Mouse (Mus musculus) c-Kit-positive CD71-positive TER-119-positive erythroid progenitor cells, embryonic 14.5 days (primary cell): Measurements from ENCODE around the gene Zfp618.

ENCODE experiments used
- DNase-seq: peaks from one replicate; pipeline ENCODE4 v3.0.0-alpha.2; 2013; ENCODE audit warnings: low spot score

Zfp618 gene

DNA sequence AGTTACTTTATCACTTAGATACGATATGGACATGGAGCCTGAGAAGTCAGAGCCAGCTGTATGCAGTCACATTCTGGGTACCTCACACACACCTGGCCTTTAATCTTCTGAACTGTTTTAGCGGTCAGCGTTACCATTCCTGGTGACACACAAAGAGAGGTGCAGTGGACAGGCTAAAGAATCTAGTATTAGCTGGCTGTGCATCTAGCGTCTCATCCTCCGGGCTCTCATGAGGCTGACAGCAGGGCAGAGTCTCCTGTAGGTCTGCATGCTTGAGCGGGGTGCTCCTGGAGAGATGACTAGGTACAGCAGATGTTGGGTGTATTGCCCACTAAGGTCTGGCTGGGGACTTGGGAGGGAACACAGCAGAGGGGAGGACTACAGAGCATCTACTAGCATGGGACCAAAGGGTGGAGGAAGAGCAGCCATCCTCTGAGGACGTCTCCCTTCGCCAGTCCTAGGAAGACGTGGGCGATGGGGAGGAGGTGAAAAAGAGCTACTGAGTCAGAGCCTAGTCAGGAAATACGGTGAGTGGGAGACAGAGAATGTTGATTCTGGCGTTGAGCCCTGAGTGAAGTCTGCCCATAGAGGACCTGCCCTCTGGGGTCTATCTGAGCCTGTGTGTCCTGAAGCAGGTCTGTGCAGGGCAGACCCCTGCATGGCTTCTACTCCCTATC lies 103.3 kb downstream of the Zfp618 start:
- no peak for DNase-seq

DNA sequence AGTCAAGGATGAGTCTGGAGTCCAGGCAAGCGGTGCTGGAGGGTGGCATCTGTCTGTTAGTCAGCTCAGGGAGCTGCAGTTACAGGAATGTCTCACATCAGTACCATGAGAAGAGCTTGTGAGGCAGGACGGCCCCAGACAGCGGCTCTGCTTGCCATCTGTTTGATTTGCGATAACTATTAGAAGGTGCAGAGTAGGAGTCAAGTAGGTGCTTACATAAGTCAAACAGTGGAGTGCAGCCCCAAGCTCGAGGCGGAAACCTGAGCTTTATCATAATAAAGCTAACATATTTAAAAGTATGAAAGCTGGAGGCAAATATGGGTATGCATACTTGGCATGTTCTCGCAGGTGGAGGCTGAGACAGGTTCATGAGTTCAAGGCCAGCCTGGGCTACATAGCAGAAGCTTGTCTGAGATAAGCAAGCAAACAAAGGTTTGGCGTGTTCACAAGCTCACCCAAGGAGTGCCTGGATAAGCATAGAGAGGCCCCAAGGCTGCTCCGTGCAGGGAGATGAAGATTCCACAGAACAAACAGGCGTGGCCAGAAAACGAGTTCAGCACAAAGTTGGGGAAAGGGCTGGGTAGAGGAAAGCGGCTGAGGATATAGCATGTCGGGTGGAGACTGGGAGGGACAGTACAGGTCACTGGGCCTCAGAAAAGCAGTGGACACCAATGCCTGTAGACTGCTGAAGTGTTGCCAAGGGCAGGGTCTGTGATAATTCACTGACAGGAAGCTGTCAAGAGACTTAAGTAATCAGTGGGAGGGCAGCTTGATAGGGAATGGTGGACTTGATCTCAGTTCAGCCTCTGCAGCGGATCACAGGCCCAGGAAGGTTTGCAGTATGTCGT lies 106.3 kb downstream of the Zfp618 start:
- no peak for DNase-seq

DNA sequence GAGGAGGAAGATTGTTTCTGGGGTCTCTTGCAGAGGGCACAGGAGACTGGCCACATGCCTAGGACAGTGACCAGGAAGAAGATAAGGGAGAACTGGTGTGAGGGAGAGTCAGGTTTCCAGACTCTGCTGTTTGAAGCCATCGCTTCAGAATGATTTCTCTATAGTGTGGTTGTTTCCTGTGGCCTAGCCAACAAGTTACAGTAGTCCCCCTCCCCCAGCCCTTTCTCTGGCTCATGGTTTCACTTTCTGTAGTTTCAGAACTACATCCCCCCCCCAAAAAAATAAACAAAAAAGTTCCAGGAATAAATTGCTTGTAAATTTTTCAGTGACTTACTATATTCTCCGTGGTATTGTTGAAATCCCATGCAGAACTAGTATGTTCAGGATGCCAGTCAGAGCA lies 107.8 kb downstream of the Zfp618 start:
- DNase-seq = no peak

DNA sequence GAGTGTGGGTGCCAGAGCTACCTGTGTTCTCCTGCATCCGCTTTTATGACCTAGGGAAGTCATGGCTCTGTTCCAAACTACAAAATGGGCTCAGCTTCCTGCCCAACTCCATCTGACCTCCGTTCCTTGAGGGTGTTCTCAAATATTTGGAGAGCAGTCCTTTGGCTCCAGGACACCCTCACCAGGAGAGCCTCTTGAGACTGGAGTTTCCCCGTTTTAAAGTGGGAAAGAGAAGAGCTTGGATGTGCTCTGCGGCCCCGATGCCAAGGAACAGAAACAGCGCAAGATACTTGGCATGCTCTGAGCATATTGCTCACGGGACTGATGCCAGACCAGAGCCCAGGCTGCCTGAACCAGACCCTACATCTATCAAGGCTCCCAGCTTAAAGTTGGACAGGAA lies 113.8 kb downstream of the Zfp618 start:
- DNase-seq = no peak

DNA sequence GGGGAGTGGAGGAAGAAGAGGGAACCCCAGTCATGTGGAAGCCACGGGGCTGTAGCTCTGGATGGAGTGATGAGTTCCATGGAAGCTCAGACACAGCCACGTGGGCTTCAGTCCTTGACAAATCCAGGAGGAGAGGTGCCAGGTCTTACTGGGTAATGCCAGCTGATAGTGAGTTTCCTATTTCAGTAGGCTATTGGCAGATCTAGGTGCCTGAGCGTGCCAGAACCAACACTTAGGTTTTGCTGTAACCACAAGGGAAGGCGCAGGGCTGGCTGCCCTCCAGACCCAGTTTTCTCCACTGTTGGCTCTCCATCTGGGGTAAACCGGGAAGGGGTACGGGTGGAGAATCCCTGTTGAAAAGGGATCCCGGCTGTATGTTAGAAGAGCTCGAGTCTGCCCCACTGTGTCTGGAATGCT lies 119.1 kb downstream of the Zfp618 start:
- DNase-seq = no peak

DNA sequence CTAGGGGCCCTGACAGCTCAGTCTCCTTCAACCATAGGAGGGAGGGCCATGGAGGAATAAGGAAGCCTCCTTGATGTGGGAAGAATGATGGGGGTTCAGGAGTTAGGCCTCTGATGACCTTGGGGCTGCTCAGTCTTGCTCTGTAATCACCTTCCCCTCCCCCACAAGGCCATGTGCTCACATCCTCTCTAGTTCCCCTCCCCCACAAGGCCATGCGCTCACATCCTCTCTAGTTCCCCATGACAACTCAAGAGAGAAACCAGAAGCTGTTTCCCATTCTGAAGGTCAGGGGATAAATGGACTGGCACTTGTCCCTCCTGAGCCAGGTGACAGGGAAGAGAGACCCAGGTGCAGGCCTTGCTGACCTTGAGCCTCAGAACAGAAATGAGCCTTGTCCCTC lies 124.1 kb downstream of the Zfp618 start:
- DNase-seq = no peak

DNA sequence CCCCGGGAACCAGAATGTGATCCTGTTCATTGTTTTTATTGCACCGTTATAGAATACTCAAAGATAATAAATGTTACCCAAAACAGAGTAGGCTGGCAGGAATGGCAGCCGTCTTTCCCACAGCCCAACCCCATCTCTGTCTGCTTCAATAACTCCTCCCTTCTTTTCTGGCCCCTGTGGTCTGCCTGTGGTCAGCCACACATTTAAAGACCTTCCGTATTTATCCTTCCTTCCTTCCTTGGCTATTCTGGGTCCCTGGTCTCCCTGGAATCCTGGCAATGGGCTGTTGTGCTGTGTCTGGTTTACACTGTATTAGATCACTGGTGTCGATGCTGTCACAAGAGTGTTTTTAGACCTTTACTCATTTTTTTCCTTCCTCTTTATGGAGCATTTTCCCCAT lies 125.8 kb downstream of the Zfp618 start:
- no peak for DNase-seq

DNA sequence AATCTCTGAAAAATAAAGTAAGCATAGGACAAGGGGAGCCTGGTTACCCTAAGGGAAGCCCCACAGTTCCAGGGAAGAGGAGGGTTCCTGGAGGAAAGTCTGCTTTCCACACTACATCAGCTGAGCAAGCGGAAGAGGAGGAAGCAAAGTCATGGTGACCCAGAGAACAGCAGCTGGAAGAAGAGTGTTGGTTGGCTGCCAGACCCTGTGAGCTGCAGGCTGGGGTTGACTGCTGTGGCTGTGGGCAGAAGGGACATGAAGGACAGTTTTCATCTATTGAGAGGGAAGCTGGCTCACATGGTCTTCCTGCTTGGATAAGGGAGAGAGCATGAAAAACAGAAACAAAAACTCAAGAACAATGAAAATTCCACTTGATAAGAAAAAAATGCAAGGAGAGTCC lies 132.2 kb downstream of the Zfp618 start:
- DNase-seq = no peak

DNA sequence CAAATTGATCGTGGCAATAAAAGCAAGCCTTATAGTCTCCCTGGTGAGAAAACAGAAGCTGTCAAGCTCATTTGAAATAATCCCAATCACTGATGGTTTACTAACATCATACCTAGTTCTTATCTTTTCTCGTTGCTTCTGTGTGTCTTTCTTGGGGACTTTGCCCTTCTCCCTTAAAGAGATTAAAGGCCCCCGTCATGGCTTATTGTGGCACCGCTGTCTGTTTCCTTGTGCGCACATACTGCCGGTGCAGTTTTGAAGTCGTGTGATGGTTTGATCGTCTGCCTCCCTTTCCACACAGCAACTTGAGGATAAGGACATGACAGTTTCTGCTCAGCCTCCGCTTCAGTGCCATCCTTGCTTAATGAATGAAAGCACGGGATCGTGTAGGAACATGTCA lies 135.1 kb downstream of the Zfp618 start:
- no peak for DNase-seq

DNA sequence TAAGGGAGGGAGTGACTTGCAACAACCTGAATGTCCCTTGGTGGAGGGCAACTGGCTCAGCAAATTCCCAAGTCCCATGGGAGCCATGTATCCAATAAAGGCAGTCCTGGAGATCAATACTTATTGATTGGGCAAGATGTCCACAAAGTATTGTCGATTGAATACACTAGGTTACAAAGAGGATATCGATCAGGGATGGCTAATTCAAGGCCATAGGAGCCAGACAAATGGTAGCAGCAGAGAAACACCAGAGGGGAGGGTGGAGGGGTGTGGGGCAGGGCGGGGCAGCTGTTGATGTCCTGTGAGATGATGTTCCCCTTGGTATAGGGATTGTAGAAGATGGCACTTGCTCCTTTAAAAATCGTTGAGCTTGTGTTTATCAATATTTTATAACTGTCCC lies 136.7 kb downstream of the Zfp618 start:
- no peak for DNase-seq

DNA sequence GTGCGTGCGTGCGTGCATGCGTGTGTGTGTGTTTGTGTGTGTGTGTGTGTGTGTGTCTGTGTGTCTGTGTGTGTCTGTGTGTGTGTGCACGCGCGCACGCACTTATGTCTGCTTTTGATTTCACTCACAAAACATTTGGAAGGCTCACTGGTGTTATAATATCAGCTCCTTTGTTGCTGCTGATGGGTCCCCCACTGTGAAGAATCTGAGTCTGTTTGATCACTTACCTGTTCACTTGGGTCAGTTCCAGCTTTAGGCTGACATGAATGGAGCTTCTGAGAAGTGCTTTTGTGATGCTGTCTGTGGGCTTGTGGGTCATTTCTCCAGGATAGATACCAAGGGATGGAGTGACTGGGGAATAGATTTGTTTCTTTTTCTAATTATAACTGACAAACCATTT lies 140.3 kb downstream of the Zfp618 start:
- no peak for DNase-seq

DNA sequence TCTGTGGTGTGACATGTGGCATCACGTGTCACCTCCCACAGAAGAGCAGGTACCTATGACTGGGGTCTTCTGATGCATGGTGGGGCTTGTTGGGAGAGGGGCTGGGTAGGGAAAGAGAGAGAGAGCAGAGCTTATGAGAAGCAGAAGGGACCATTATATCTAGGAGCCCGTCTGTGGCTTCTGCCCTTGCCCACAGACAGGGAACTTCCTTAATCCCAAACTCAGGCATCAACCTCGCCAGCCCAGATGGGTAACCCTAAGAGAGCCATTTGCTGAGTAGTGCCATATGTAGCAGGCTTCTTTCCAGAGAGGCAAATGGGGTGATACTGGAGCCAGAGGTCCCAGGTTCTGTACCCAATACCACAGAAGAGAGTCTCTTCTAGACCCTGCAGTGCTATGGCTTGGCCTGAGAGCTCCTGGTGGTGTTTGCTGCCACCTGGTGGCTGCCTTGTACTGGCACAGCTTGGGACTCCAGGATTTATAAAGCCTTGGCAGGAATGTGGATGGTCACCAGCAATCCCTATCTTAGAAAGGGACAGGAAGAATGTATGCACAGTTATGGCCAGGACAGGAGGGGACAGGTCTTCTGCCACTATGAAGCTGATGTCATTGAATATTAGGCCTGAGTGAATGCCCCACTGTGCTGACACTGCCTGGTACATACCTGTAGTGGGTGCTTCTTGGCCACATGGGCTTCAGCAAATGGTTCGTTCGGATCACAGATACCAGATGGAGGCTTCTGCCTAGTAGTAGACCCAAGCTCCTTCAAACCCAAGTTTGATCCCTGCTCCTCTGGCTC lies 153.5 kb downstream of the Zfp618 start:
- peak; percentile 32 for DNase-seq

DNA sequence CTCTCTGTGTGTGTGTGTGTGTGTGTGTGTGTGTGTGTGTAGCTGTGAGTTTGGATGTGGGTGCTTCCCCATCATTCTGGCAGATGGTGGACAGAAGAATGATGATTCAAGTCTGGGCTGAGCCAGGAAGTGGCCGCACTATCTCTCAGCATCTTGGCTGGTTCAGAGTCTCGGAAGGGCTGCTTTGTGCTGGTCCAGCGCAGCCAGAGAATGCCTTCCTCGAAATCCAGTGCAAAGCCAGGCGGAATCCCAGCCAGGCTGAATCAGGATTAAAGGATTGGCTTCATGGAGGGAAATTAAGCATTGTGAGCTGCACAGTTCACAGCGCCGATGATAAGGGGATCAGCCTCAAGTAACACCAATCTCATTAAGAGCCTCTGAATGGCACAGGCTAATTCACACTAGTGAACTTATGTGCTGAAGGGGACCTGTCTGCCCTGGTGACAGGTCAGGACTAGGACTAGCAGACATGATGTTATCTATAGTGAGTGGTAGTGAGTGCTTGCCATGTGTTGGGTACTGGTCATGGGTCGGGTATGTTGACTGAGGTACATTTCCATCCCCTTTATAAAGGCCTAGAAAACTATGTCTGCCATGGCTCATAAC lies 159.6 kb downstream of the Zfp618 start:
- no peak for DNase-seq

DNA sequence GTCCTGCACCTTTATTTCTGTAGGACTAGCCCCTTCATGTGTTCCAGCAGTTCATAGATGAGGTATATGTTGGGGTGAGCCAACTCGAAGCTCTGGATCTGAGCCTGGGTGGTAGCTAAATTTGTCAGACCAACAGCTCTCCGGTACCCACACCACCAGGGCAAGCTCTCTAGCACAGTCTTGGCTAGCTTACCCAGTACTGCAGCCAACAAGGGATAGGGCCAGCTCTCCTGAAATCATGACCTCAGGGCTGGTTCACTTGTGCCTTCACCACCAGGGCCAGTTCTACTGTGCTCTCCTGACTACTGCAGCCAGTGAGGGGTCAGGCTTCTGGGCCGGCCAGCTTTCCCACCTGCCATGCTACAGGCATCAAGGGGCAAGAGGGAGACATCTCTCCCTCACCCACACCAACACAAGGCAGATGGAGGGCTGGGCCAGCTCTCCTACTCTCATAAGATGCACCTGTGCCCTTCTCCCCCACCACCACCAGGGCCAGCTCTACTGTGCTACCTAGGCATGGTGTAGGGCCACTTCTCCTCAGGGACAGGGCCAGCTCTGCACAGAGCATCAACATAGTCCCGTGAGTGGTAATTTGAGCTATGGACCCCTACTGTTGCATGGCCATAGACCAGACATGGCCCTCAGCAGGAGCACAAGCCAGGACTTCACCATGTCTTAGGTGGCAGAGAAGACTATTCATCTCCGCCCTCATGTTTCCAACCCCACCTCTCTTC lies 164.7 kb downstream of the Zfp618 start:
- DNase-seq = no peak

DNA sequence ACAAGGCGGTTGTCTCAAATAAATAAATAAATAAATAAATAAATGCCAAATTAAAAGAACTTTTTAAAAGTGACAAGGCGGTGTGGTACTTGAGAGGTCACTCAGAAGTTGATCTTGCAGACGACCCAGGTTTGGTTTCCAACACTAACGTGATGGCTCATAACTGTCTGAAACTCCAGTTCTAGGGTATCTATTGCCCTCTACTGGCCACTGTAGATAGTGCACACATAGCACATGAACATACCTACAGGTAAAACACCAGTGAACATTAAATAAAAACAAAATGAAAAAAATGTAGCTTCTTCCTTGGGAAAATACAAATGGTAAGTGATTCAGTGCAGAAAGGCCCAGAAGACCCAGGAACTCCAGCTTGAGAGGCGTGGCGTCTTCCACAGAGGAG lies 181.9 kb downstream of the Zfp618 start:
- peak; percentile 8 for DNase-seq

DNA sequence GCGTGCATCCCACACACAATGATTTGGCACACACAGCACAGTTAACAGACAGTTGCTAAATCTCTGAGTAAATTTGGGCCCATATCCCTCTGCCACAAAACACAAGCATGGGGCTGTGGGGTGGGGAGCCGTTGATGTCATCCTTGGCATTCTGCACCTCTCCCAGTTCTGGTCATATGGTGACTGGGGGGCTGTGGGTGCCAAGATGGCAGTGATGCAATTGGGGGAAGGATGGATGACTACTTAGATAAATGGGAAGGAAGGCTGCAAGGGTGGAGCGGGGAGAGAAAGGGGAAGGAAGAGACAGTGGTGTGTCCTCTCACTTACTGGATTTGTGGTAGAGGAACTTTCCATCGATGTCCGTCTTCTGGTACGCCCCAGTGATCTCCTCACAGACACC lies 185.8 kb downstream of the Zfp618 start:
- DNase-seq = no peak

DNA sequence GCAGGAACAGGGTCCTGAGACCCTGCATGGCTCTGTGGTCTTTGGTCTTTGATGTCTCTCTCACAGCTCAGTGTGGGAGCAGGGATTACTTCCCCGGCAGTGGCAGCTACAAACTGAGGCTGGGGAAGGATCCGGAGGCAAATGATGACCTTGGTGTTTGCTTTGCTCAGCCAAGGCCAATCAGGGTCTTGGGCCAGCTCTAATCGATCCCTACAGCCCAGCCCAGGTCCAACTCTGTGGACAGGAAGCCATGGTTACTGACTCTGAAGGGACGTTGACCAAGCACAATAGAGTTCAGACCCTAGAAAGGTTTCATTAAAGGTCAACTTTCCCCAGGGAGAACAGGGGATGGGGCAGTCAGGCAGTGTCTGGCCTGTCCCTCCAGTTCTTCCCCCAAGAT lies 188.7 kb downstream of the Zfp618 start:
- DNase-seq = no peak

DNA sequence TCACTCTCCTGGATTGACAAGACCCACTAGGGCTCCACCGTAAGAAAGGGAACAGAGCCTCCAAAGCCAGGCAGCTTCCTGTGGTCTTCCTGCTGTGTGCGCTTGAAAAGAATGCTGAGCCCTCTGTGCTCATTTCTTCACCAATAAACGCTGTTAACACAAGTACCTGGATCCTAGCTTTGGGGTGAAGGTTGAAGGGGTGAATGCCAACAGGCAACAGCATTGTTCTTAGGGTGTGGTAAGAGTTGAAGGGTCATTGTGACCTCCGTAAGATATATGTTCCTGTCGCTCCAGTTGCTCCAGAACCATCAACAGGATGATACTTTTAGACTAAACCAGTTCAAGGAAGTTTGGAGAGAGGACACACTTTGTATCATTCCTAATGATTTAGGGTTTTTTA lies 189.3 kb downstream of the Zfp618 start, which contains the start of gene Ambp:
TSS of gene Ambp (minus strand) at position 101 of the 400 bp plus-strand sequence.
- DNase-seq = no peak

DNA sequence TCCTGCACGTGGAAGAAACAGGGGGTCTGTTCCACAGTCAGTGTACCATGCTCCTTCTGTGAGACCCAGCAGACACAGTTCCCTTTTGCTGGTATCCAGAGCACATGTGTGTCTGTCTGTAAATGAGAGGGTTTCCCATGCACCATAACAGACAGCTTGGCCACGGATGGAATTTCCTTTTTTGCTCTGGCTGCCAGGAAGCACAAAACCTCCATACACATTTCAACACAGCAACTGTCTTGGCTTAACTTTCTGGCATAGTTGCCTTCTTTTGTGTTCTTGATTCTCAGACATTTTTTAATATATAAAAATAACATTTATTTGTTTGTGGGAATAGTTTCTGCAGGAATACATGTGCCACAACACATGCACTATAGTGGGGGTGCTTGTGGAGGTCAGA lies 190.2 kb downstream of the Zfp618 start:
- DNase-seq = no peak

DNA sequence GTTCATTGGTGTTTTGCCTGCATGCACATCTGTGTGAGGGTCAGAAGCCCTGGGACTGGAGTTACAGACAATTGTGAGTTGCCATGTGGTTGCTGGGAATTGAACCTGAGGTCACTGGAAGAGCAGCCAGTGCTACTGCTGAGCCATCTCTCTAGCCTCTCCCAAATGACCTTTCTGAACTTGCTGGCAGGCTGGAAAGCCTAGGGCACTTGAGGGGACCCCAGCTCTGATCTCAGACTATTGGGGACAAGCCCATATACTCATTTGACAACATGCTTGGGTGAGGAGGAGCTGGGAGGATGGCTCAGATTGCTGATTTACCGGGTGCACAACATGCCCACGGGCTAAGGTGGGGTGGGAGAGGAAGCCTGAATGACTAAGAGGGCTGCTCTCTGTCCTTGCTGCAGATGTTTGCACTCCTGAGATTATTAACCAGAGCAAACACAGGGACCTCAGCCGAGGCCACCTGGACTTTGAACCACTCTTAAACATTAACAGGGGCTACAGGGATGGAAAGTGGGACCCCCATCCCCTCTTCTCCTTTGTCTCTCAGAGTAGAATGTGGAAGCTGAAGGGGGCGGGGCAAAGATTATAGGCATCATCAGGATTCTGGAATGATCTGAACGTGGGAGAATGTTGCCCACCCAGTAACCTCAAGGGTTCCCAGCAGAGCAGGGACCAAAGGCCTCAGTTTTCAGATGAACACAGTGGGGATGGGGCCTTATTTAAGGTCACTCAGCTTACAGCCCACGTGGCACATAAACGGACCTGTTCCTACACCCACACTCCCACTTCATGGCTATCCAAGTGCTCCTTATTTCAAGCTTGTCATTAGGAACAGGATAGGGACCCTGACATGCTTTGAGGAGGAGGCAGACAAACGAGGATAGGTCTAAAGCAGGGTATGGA lies 191.6 kb downstream of the Zfp618 start:
- DNase-seq = no peak

DNA sequence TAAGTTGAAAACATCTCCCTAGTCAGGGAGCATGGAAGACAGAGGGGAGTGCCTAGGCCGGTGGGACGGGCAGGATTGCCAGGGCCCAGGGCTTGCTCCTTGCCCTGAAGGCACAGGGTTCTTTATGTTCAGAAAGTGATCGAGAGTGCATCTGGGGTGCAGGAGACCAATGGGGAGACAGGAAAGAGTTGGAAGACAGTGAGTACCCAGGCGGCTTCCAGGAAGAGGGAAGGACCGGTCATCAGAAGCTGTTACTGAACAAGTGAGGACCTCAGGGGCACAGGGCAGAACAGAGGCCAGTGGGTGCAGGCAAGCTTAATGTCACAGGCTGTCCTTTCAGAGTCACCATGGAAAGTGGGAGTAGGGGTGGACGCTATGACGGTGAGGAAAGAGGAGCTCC lies 192.8 kb downstream of the Zfp618 start:
- no peak for DNase-seq
